Mouse (Mus musculus) stomach, embryonic 16.5 days (tissue): ENCODE measurements around the gene Mark4. TPM values are rescaled to one million over a fixed set of nuclear protein-coding genes. Genes with fewer than 3 reads are reported as not detected.

Experiments
- ATAC-seq: fragments of 200-750 bp; cut with Nextera tagmentation; 2 replicates; pipeline ENCODE4 v1.8.0; 2017; ENCODE audit warnings: moderate number of reproducible peaks, moderate TSS enrichment; ENCODE audit not compliant: insufficient read depth, low FRiP score
- H3K27ac ChIP-seq: fragments of 300-500 bp; sonication (generic); 2 replicates; pipeline ENCODE4 v1.5.1; 2014; ENCODE audit warnings: low read length
- H3K27me3 ChIP-seq: fragments of 300-500 bp; sonication (generic); 2 replicates; pipeline ENCODE4 v1.6.1; 2014; ENCODE audit warnings: low read length, control low read depth, mixed read lengths; ENCODE audit not compliant: control insufficient read depth, insufficient read depth
- H3K36me3 ChIP-seq: fragments of 300-500 bp; sonication (generic); 2 replicates; pipeline ENCODE4 v1.6.1; 2014; ENCODE audit warnings: low read length; ENCODE audit not compliant: control insufficient read depth, insufficient read depth
- H3K4me1 ChIP-seq: fragments of 300-500 bp; sonication (generic); 2 replicates; pipeline ENCODE4 v1.6.1; 2014; ENCODE audit warnings: low read length, control low read depth, mixed read lengths; ENCODE audit not compliant: control insufficient read depth, insufficient read depth
- H3K4me2 ChIP-seq: fragments of 300-500 bp; sonication (generic); 2 replicates; pipeline ENCODE4 v1.6.1; 2014; ENCODE audit warnings: low read depth, low read length, mixed read lengths
- H3K4me3 ChIP-seq: fragments of 300-500 bp; sonication (generic); replicated peaks from 2 replicates; pipeline ENCODE4 v1.5.1; 2014; ENCODE audit warnings: mild to moderate bottlenecking, low read length
- H3K9ac ChIP-seq: fragments of 300-500 bp; sonication (generic); 2 replicates; pipeline ENCODE4 v1.6.1; 2014; ENCODE audit warnings: low read length
- H3K9me3 ChIP-seq: fragments of 300-500 bp; sonication (generic); replicated peaks from 2 replicates; pipeline ENCODE4 v1.6.1; 2016; ENCODE audit warnings: low read length, control low read depth; ENCODE audit not compliant: control insufficient read depth
- WGBS: fragments of 180-500 bp; shearing (Covaris S2); extraction: QIAGEN DNeasy Blood & Tissue Kit; methylation state at CpG from one replicate; pipeline ENCODE4 v1.1.7; 2014; 5-methylcytosine and 5-hydroxymethylcytosine counted together
- polyA plus RNA-seq: library from polyadenylated mRNA; unstranded; fragments of >200 nt; fragmentation: Nextera tagmentation; extraction: Ambion mirVana; gene quantifications from 2 replicates; pipeline ENCODE4 v1.2.1, GENCODE M21; 2015

The Mark4 gene
- polyA plus RNA-seq, 1 experiment from 2014 or later, result 5.9 TPM

DNA sequence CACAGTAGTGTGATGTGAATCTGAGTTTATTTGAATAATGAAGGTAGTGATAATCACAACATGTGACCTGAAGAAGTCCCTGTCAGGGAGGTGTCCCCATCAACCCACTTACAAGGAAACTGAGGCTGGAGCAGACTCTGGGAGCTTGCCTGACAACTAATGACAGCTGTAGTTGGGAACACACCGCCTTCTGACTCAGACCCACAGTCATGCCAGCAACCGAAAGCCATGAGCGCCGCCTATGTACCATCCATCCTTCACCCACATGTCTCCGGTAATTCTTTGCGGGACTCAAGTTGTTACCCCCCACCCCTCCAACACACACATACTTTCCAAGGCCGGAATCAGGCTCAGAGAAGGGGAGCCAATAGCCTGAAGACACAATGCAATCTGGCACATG, 2.0 kb downstream of the Mark4 start:
- no peak for ATAC-seq
- Histone ChIP-seq H3K9ac (no peak overlapping the region), H3K9me3 (no peaks in the 10 kb centered on the region), H3K4me1 (peaks cover 12% of the 10 kb centered on the region), H3K27me3 (no peaks in the 10 kb centered on the region), H3K27ac (no peak overlapping the region), H3K4me3 (peak overlapping the region; percentile 93; the same call in 1 of the 2 replicates), H3K36me3 (peaks cover 4% of the 10 kb centered on the region; the same call in 1 of the 2 replicates), H3K4me2 (peak overlapping the region; percentile 91)
- 90% methylated on average over 7 of the region's 7 CpGs for WGBS

DNA sequence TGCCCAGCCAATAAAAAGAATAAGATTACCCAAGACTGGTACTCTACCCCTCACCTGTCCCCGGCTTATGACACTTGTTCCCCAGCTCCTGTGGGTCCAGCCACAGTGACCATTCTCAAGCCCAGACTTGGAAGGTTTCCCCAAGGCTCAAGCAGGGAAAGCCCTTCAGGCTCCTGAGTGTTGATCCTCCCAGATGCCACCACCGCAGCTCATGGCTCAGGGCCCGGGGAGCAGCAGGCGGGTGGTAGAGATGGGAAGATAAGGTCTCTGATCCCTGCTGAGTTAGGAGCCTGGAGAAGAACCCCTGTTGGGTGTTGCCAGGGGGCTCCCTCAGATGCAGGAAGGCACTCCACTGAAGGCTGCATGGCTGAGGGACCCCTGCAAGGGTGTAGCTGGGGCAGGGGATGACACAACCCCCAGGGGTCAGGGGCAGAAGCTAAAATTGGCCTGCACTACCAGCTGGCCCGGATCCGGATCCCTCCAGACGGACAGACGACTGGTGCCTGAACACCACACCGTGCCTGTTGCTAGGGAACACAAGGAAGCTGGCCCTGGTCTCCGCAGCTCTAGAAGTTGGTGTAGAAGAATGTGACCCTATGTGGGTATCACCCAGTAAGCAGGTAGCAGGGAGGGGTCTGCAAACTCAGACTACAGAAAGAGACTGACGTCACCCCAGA, 2.7 kb downstream of the Mark4 start:
- H3K4me2 ChIP-seq, result no peak overlapping the region
- H3K36me3 ChIP-seq, result peaks cover 10% of the 10 kb centered on the region; the same call in 1 of the 2 replicates
- no peaks in the 10 kb centered on the region for H3K27me3 ChIP-seq
- peaks cover 12% of the 10 kb centered on the region for H3K4me1 ChIP-seq
- H3K9me3 ChIP-seq, result no peaks in the 10 kb centered on the region
- no peak overlapping the region for H3K27ac ChIP-seq
- WGBS, result 67% methylated on average over 11 of the region's 11 CpGs
- H3K4me3 ChIP-seq, result no peak overlapping the region
- no peak for ATAC-seq
- H3K9ac ChIP-seq, result no peak overlapping the region

DNA sequence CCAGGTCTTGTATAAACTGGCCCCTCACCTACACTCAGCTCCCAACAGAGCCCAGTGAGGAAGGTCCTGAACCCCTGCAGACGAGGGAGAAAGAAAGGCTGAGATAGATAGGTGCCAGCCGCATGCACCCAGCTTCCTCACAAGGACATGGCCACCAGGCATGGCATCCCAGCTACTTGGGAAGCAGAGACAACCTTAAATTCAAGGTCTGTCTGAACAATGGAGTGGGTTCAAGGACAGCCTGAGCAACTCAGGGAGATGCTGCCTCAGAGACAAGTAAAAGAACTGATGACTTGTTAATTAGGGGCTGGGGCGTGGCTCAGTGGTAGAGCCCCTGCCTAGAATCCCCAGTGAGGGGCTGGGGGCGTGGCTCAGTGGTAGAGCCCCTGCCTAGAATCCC, 3.4 kb downstream of the Mark4 start:
- WGBS, result 89% methylated on average over 4 of the region's 4 CpGs
- H3K9ac ChIP-seq, result no peak overlapping the region
- H3K4me1 ChIP-seq, result peaks cover 12% of the 10 kb centered on the region
- no peak for ATAC-seq
- no peaks in the 10 kb centered on the region for H3K27me3 ChIP-seq
- no peaks in the 10 kb centered on the region for H3K9me3 ChIP-seq
- H3K4me3 ChIP-seq, result no peak overlapping the region
- no peak overlapping the region for H3K27ac ChIP-seq
- no peak overlapping the region for H3K4me2 ChIP-seq
- peaks cover 15% of the 10 kb centered on the region; the same call in 1 of the 2 replicates for H3K36me3 ChIP-seq

GRCm38 (mm10) chr7:19449165-19449564, 9.5 kb downstream of the Mark4 start:
- no peaks in the 10 kb centered on the region for H3K9me3 ChIP-seq
- no peak overlapping the region for H3K9ac ChIP-seq
- no peak overlapping the region for H3K27ac ChIP-seq
- ATAC-seq, result no peak
- no peaks in the 10 kb centered on the region for H3K4me1 ChIP-seq
- 89% methylated on average over 12 of the region's 12 CpGs for WGBS
- no peak overlapping the region for H3K4me3 ChIP-seq
- H3K36me3 ChIP-seq, result peaks cover 18% of the 10 kb centered on the region; the same call in 1 of the 2 replicates
- no peaks in the 10 kb centered on the region for H3K27me3 ChIP-seq
- no peak overlapping the region for H3K4me2 ChIP-seq

DNA sequence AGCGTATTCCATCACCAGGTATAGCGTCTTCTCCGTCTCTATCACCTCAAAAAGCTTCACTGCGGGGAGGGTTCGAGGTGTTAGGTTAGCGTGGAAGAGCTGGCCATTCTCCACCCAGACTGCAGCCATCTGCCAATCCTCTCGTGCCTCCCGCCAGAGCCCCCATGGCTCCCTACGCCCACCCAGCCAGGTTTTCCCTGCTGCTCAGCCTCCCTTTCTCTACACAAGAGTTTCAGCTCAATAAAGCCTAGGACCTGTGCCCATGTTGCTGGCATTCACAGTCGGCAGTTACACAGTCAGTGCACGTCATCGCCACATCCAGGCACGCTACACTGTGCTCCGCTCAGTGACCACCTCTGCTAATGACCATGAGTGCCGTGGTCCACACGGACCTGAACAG, 10.9 kb downstream of the Mark4 start:
- Histone ChIP-seq H3K9ac (no peak overlapping the region), H3K27ac (no peak overlapping the region), H3K36me3 (peaks cover 18% of the 10 kb centered on the region; the same call in 1 of the 2 replicates), H3K4me2 (no peak overlapping the region), H3K4me1 (no peaks in the 10 kb centered on the region), H3K9me3 (no peaks in the 10 kb centered on the region), H3K4me3 (no peak overlapping the region), H3K27me3 (no peaks in the 10 kb centered on the region)
- WGBS, result 93% methylated on average over 16 of the region's 16 CpGs
- ATAC-seq, result no peak

DNA sequence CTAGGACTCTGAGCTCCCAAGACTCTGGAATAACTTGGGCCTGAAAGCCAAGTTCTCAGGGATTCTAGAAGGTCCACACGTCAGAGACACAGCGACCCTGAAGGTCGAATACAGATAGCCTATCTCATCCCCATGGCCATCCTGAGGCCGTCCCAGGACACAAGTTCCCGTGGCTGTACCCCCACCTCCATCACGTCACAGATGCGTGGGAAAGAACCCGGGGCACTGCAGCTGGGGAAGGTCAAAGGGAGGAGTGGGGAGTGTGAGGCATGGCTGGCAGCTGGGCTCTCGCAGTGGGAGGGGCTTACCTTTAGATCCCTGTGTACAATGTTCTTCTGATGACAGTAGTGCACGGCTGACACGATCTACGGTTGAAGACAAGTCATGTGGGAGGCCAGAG, 13.8 kb downstream of the Mark4 start:
- Histone ChIP-seq H3K27me3 (no peaks in the 10 kb centered on the region), H3K27ac (no peak overlapping the region), H3K4me2 (no peak overlapping the region), H3K4me3 (no peak overlapping the region), H3K9me3 (no peaks in the 10 kb centered on the region), H3K36me3 (peaks cover 19% of the 10 kb centered on the region), H3K4me1 (no peaks in the 10 kb centered on the region), H3K9ac (no peak overlapping the region)
- WGBS, result 76% methylated on average over 12 of the region's 12 CpGs
- ATAC-seq, result peak; percentile 39; the same call in 1 of the 2 replicates

DNA sequence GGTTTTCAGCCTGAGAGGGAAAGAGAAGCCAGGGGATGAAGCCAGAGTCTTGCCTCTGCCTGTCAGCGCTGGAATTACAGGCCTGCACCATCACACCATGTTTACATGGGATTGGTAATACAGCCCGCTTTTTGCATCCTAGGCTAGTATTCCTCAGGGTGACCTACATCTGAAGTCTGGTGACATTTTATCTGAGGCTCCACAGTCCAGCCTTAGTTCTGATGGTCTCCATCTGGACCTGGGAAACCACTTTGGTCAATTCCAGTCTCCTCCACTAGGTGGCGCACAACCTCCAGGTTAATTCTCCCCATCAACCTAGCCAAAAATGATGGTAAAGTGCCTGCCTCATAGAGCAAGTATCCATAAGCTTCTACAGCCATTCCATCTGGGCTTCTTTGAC, 15.3 kb downstream of the Mark4 start:
- no peak overlapping the region for H3K27ac ChIP-seq

DNA sequence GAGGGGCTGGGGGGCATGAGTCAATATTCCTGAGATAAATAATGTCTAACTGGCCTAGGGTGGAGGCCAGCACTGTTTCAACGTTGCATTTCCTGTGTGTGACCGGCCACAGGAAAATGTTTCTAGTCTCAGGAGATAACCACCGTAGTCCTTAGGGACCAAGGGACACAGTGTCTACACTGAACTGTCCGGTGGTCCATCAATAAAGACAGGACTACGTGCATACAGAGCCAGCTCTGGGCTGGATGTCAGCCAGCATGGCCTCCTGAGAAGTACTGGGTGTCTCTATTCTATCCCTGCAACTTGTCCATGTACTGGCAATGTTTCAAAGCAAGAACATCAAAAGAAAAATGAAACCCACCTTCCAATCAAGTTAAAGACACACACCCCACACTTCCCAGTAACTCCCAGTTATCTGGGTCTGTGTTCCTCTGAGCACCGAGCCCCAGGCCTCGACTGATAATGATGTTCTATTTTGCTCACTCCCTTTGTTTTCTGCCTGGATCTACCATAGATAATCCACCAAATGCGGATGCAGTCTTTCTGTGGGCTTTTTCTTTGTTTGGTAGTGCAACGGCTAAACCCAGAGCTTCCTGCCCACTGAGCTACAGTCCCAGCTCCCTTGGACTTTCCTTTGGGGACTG, 17.1 kb downstream of the Mark4 start:
- Histone ChIP-seq H3K9ac (no peak overlapping the region), H3K4me3 (no peak overlapping the region), H3K4me2 (no peak overlapping the region), H3K27me3 (no peaks in the 10 kb centered on the region), H3K36me3 (peaks cover 23% of the 10 kb centered on the region), H3K4me1 (no peaks in the 10 kb centered on the region), H3K9me3 (no peaks in the 10 kb centered on the region), H3K27ac (no peak overlapping the region)
- ATAC-seq, result no peak
- 79% methylated on average over 9 of the region's 9 CpGs for WGBS

More for the DNA sequence above, 15.3 kb downstream of the Mark4 start:
- no peak overlapping the region for H3K9ac ChIP-seq
- no peaks in the 10 kb centered on the region for H3K4me1 ChIP-seq
- no peak overlapping the region for H3K4me3 ChIP-seq
- no peaks in the 10 kb centered on the region for H3K27me3 ChIP-seq
- H3K4me2 ChIP-seq, result no peak overlapping the region
- WGBS, result 29% methylated on average over 3 of the region's 3 CpGs
- H3K9me3 ChIP-seq, result no peaks in the 10 kb centered on the region
- ATAC-seq, result peak; percentile 20; the same call in 1 of the 2 replicates
- H3K36me3 ChIP-seq, result peaks cover 19% of the 10 kb centered on the region

DNA sequence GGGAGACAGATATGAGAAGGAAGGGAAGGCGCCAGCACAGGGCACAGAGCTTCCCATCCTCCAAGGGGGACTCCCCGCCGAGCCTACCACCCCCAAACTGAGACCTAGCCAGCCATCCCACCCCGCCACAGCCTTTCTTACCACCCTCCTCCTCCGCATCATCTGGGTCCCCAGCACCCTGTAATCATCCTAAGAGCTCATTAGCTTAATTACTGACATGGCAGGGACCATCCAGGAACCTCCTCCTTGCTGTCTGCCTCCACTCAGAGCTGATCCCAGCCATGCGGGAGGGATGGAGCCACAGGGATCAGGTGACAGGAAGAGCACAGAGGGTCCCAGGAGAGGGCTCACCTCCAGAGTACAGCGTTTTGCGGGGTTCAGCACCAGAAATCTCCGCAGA, 21.6 kb downstream of the Mark4 start:
- H3K9ac ChIP-seq, result no peak overlapping the region
- no peak overlapping the region for H3K4me2 ChIP-seq
- no peaks in the 10 kb centered on the region for H3K27me3 ChIP-seq
- peaks cover 56% of the 10 kb centered on the region for H3K36me3 ChIP-seq
- no peaks in the 10 kb centered on the region for H3K4me1 ChIP-seq
- no peaks in the 10 kb centered on the region for H3K9me3 ChIP-seq
- H3K4me3 ChIP-seq, result no peak overlapping the region
- no peak overlapping the region for H3K27ac ChIP-seq
- WGBS, result 88% methylated on average over 9 of the region's 9 CpGs
- no peak for ATAC-seq
